8 mouse cellular contexts compared by ENCODE assay signal in genomic region chrX:94624835-94625803, GRCm38 (mm10). TPM values are rescaled to one million over a fixed set of nuclear protein-coding genes. Genes with fewer than 3 reads are reported as not detected.
DNase-seq lines count a peak whose midpoint lies in the region; ATAC-seq lines count a peak whose summit lies in the region.

No protein-coding gene starts in this region.

- H3K9me3 ChIP-seq in forebrain, embryonic 10.5 days: no peaks in the 10 kb centered on the region
- no peaks in the 10 kb centered on the region for H3K9me3 ChIP-seq in hindbrain, embryonic 10.5 days

- H3K4me3 ChIP-seq in forebrain, embryonic 10.5 days: peak overlapping the region; percentile 28
- peak overlapping the region; percentile 24 for H3K4me3 ChIP-seq in hindbrain, embryonic 10.5 days

- peak; percentile 99 for ATAC-seq in megakaryocyte-erythroid progenitor cell, adult 5-6 weeks (replicated peaks; ENCODE audit: low FRiP score, low TSS enrichment, poor library complexity, severe bottlenecking)

- H3K27me3 ChIP-seq in forebrain, embryonic 10.5 days (ENCODE audit: poor library complexity, severe bottlenecking): peaks cover 44% of the 10 kb centered on the region
- peaks cover 20% of the 10 kb centered on the region for H3K27me3 ChIP-seq in hindbrain, embryonic 10.5 days (ENCODE audit: insufficient read depth, poor library complexity, severe bottlenecking)

- DNase-seq in CD4-positive helper T cell, adult 2 months (ENCODE audit: low read depth, low spot score): peak; percentile 1
- peak; percentile 0 for DNase-seq in T-cell, adult 2 months (ENCODE audit: low spot score)
- DNase-seq in forebrain, embryonic 10.5 days (ENCODE audit: extremely low spot score, low spot score): peak; percentile 42
- peak; percentile 66 for DNase-seq in hindbrain, embryonic 10.5 days (ENCODE audit: low spot score)
- peak; percentile 38 to 67 for DNase-seq in left cerebral cortex, adult 18-20 months (ENCODE audit: low spot score in 2 of 2)
- peak; percentile 0 for DNase-seq in skeletal muscle tissue, adult 2 months (ENCODE audit: low read depth, low spot score)
- DNase-seq in cerebellum, postnatal 36 days: no peak

- no peaks in the 10 kb centered on the region for H3K4me1 ChIP-seq in forebrain, embryonic 10.5 days
- H3K4me1 ChIP-seq in hindbrain, embryonic 10.5 days (replicated peaks): no peaks in the 10 kb centered on the region

- WGBS in forebrain, embryonic 10.5 days: 32% methylated on average over 13 of the region's 13 CpGs
- 32% methylated on average over 13 of the region's 13 CpGs for WGBS in hindbrain, embryonic 10.5 days

- no peaks in the 10 kb centered on the region for H3K36me3 ChIP-seq in forebrain, embryonic 10.5 days (replicated peaks)
- H3K36me3 ChIP-seq in hindbrain, embryonic 10.5 days: no peaks in the 10 kb centered on the region

- no peak overlapping the region for H3K27ac ChIP-seq in forebrain, embryonic 10.5 days
- no peak overlapping the region for H3K27ac ChIP-seq in hindbrain, embryonic 10.5 days

RNA-seq across cellular contexts. Expression of gene Gspt2, which starts 10.8 kb away (rescaled TPM):
- 9.5 and 12.3 TPM in 2 replicates for polyA plus RNA-seq in forebrain, embryonic 10.5 days (2016; fragmentation: Nextera tagmentation; extraction: Ambion mirVana)
- polyA plus RNA-seq in hindbrain, embryonic 10.5 days (2016; fragmentation: Nextera tagmentation; extraction: Ambion mirVana): 9.5 and 9.7 TPM in 2 replicates
- total RNA-seq in left cerebral cortex, adult 18-20 months (2021): 10 to 100 TPM; 32.1 to 33.2 TPM
- 1.0 TPM in 1 of 2 replicates, not detected in the other for total RNA-seq in megakaryocyte-erythroid progenitor cell, adult 5-6 weeks (2014; fragmentation: Nextera tagmentation)
- 1.1 and 1.4 TPM in 2 replicates for total RNA-seq in megakaryocyte-erythroid progenitor cell, adult 5-6 weeks (2017)

Comparison
In these comparisons a context has a peak if more than half of its experiments do, and no peak if none do; other contexts are left out.
1. DNase-seq: peak in CD4-positive helper T cell, adult 2 months (single experiment), T-cell, adult 2 months (single experiment), forebrain, embryonic 10.5 days (single experiment), hindbrain, embryonic 10.5 days (single experiment), left cerebral cortex, adult 18-20 months (2 of 2) and skeletal muscle tissue, adult 2 months (single experiment); none in cerebellum, postnatal 36 days (0 of 2).
2. RNA of gene Gspt2, which starts 10.8 kb away (total RNA-seq): 32.1 to 33.2 TPM in left cerebral cortex, adult 18-20 months; 1.0 to 1.4 TPM in megakaryocyte-erythroid progenitor cell, adult 5-6 weeks; every median in the first group is over 10 times any median in the second.